Mouse (Mus musculus) forebrain, postnatal 0 days (tissue): ENCODE data around the gene Acacb. TPM values are rescaled to one million over a fixed set of nuclear protein-coding genes. Genes with fewer than 3 reads are reported as not detected.

Experiments
- ATAC-seq: fragments of 200-750 bp; cut with Nextera tagmentation; 2 replicates; pipeline ENCODE4 v1.8.0; 2017; ENCODE audit warnings: mild to moderate bottlenecking, moderate library complexity
- DNase-seq: peaks from one replicate; pipeline ENCODE4 v3.0.0-alpha.2; 2015
- H3K27ac ChIP-seq: fragments of 300-500 bp; sonication (generic); 2 replicates; pipeline ENCODE4 v1.5.1; 2014; ENCODE audit warnings: low read depth, mild to moderate bottlenecking, antibody characterized with exemption, low read length, moderate library complexity, mixed read lengths
- H3K27me3 ChIP-seq: fragments of 300-500 bp; sonication (generic); 2 replicates; pipeline ENCODE4 v1.6.1; 2014; ENCODE audit warnings: mild to moderate bottlenecking, low read length, mixed read lengths; ENCODE audit not compliant: insufficient read depth
- H3K36me3 ChIP-seq: fragments of 300-500 bp; sonication (generic); 2 replicates; pipeline ENCODE4 v1.6.1; 2014; ENCODE audit warnings: mild to moderate bottlenecking, moderate library complexity; ENCODE audit not compliant: insufficient read depth
- H3K4me1 ChIP-seq: fragments of 300-500 bp; sonication (generic); 2 replicates; pipeline ENCODE4 v1.6.1; 2014; ENCODE audit warnings: antibody characterized with exemption; ENCODE audit not compliant: insufficient read depth
- H3K4me2 ChIP-seq: fragments of 300-500 bp; sonication (generic); 2 replicates; pipeline ENCODE4 v1.6.1; 2014; ENCODE audit warnings: low read depth, mild to moderate bottlenecking, moderate library complexity
- H3K4me3 ChIP-seq: fragments of 300-500 bp; sonication (generic); 2 replicates; pipeline ENCODE4 v1.5.1; 2014; ENCODE audit warnings: low read depth, low read length, mixed read lengths
- H3K9ac ChIP-seq: fragments of 300-500 bp; sonication (generic); 2 replicates; pipeline ENCODE4 v1.6.1; 2014; ENCODE audit warnings: mild to moderate bottlenecking
- H3K9me3 ChIP-seq: fragments of 300-500 bp; sonication (generic); 2 replicates; pipeline ENCODE4 v1.6.1; 2016; ENCODE audit warnings: low read length
- CTCF ChIP-seq: sonication (generic); IDR thresholded peaks from 2 replicates; pipeline ENCODE4 v1.5.1; 2016; ENCODE audit warnings: antibody characterized with exemption, control low read depth, low read depth
- WGBS: fragments of 180-500 bp; shearing (Covaris S2); extraction: QIAGEN DNeasy Blood & Tissue Kit; methylation state at CpG from one replicate; pipeline ENCODE4 v1.1.7; 2014; 5-methylcytosine and 5-hydroxymethylcytosine counted together
- polyA plus RNA-seq: library from polyadenylated mRNA; unstranded; fragments of >200 nt; fragmentation: Nextera tagmentation; extraction: Ambion mirVana; gene quantifications from 2 replicates; pipeline ENCODE4 v1.2.1, GENCODE M21; 2015
- total RNA-seq: library from RNA; depleted of rRNA; stranded (reverse); fragments of >200 nt; gene quantifications from 2 replicates; pipeline ENCODE4 v1.2.3, GENCODE M21; 2014

Acacb gene
- total and polyA plus RNA-seq, 2 experiments from 2014 or later = 4.0 to 4.3 TPM

GRCm38 (mm10) chr5:114113334-114113733 is 33.0 kb upstream of the Acacb start:
- DNase-seq (no peak), ATAC-seq (no peak)
- Histone ChIP-seq H3K9me3 (no peaks in the 10 kb centered on the region), H3K36me3 (peaks cover 81% of the 10 kb centered on the region), H3K4me3 (no peak overlapping the region), H3K9ac (no peak overlapping the region), H3K4me2 (no peak overlapping the region), H3K4me1 (no peaks in the 10 kb centered on the region), H3K27ac (no peak overlapping the region), H3K27me3 (no peaks in the 10 kb centered on the region)
- TF ChIP-seq CTCF = no peak
- 87% methylated on average over 6 of the region's 6 CpGs for WGBS

DNA sequence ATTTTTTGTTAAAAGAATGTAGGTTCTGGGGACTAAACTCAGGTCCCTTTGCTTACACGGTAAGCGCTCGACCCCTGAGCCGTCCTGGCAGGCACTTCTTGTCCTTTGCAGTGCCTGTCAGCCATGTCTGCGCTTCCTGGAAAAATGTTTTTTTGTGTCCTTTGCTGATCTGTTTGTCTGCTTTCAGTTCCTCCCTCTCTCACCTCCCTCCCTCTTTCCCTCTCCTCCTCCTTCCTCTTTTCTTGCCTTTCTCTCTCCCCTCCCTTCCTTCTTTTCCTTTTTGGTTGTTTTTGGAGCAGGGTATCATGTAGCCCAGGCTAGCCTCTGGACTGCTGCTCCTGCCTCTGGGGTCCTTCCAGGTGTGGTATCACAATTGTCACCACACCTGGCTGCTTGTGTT is 31.3 kb upstream of the Acacb start:
- Histone ChIP-seq H3K27me3 (no peaks in the 10 kb centered on the region), H3K4me2 (no peak overlapping the region), H3K4me3 (no peak overlapping the region), H3K4me1 (no peaks in the 10 kb centered on the region), H3K9ac (no peak overlapping the region), H3K36me3 (peaks cover 77% of the 10 kb centered on the region), H3K9me3 (no peaks in the 10 kb centered on the region), H3K27ac (no peak overlapping the region)
- DNase-seq = no peak
- no peak for ATAC-seq
- 89% methylated on average over 5 of the region's 5 CpGs for WGBS
- TF ChIP-seq CTCF = no peak

DNA sequence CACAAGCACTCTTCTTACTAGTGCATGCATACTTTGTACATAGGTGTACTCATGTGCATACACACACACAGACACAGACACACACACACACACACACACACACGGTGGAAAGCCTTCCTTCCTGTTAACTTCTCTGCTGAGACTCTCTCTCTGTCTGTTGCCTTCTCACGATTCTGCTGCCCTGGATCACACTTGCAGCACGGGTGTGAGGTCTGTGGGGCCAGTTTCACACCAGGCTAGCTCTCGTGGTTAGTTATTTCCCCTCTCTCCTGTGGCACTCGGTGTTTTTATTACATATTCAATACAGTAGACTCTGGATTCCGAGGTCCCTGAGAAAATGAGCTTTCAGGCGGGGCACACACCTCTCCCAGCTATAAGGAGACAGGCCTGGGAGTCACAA is 29.7 kb upstream of the Acacb start:
- Histone ChIP-seq H3K36me3 (peaks cover 78% of the 10 kb centered on the region), H3K9ac (no peak overlapping the region), H3K4me3 (no peak overlapping the region), H3K4me1 (no peaks in the 10 kb centered on the region), H3K27ac (no peak overlapping the region), H3K9me3 (no peaks in the 10 kb centered on the region), H3K27me3 (no peaks in the 10 kb centered on the region), H3K4me2 (no peak overlapping the region)
- no peak for TF ChIP-seq CTCF
- no peak for DNase-seq
- WGBS = 84% methylated on average over 7 of the region's 7 CpGs
- ATAC-seq = no peak

DNA sequence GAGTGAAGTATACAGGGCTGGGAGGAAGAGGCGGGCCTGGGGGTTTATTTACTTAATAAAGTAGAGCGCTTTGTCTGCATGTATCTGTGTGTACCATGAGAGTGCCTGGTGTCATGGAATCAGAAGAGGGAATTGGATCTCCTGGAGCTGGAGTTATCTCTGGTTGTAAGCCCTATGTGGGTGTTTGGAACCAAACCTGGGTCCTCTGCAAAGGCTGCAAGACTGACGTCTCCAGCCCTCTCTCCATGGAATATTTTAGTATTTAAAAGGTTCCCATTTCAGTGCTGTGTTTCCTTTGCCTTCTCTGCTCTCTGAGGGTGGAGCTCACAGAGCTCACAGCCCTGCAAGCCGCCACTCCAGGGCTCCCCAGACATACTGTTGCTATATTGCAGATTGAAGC is 26.5 kb upstream of the Acacb start:
- H3K9ac ChIP-seq = no peak overlapping the region
- no peak for TF ChIP-seq CTCF
- DNase-seq = no peak
- no peak overlapping the region for H3K27ac ChIP-seq
- no peak for ATAC-seq
- H3K4me2 ChIP-seq = no peak overlapping the region
- H3K36me3 ChIP-seq = peaks cover 79% of the 10 kb centered on the region
- WGBS = 88% methylated on average over 4 of the region's 4 CpGs
- no peaks in the 10 kb centered on the region for H3K9me3 ChIP-seq
- H3K4me1 ChIP-seq = no peaks in the 10 kb centered on the region
- H3K27me3 ChIP-seq = no peaks in the 10 kb centered on the region
- no peak overlapping the region for H3K4me3 ChIP-seq

DNA sequence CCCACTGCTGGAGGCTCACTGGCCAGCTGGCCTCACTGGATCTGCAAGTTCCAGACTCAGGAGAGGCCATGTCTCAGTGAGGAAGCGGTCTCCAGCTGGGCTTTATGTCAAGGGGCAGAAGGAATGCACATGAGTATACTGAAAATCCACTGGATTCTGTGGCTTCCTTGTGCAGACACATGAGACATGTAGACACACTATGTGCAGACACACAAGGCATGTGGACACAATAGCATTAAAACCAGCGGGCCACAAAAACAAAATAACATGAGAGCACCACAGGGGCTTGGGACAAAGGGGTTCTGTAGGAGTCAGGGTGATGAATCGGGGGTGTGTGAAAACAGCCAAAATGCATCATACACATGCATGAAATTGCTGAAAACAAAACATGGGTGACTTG is 20.3 kb upstream of the Acacb start:
- no peak overlapping the region for H3K4me3 ChIP-seq
- H3K9ac ChIP-seq = no peak overlapping the region
- H3K27ac ChIP-seq = no peak overlapping the region
- no peak overlapping the region for H3K4me2 ChIP-seq
- WGBS = 91% methylated on average over 3 of the region's 3 CpGs
- ATAC-seq (no peak), DNase-seq (no peak)
- H3K27me3 ChIP-seq = no peaks in the 10 kb centered on the region
- no peaks in the 10 kb centered on the region for H3K9me3 ChIP-seq
- peaks cover 33% of the 10 kb centered on the region for H3K36me3 ChIP-seq
- TF ChIP-seq CTCF = no peak
- H3K4me1 ChIP-seq = no peaks in the 10 kb centered on the region

GRCm38 (mm10) chr5:114126499-114127244 is 19.7 kb upstream of the Acacb start:
- Histone ChIP-seq H3K4me1 (peaks cover 2% of the 10 kb centered on the region; the same call in 1 of the 2 replicates), H3K27ac (no peak overlapping the region), H3K36me3 (peaks cover 26% of the 10 kb centered on the region), H3K27me3 (no peaks in the 10 kb centered on the region), H3K4me3 (peak overlapping the region; percentile 68; the same call in 1 of the 2 replicates), H3K4me2 (peak overlapping the region; percentile 96), H3K9ac (no peak overlapping the region), H3K9me3 (no peaks in the 10 kb centered on the region)
- TF ChIP-seq CTCF = no peak
- ATAC-seq = no peak
- 92% methylated on average over 7 of the region's 7 CpGs for WGBS
- DNase-seq = no peak
